Mouse (Mus musculus): Measurements from ENCODE around the gene Gm42791. TPM values are rescaled to one million over a fixed set of nuclear protein-coding genes. Genes with fewer than 3 reads are reported as not detected.

Gene Gm42791
- polyA plus RNA-seq, 1 experiment = 0.36 TPM

DNA sequence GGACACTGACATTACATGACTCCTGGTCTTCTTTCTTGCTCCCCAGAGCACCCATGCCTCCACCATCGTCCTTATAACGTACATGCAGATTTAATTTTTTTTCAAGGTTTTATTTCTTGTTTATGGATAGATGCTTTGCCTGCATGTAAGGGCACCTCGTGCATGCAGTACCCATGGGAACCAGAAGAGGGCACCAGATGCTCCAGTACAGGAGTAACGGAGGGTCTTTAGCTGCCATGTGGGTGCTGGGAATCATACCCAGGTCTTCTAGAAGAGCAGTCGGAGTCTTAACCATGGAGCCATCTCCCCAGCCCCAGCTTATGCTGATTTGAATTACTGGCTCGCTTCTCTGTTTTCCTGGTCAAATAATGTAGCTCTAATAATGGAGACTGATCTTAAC is 52.6 kb downstream of the Gm42791 start:
- Histone ChIP-seq H3K27me3 (ENCODE audit: control insufficient read depth) (no peaks in the 10 kb centered on the region), H3K9me3 (ENCODE audit: control insufficient read depth, low read length) (peaks cover 12% of the 10 kb centered on the region), H3K36me3 (ENCODE audit: control insufficient read depth) (peaks cover 7% of the 10 kb centered on the region), H3K4me1 (ENCODE audit: control insufficient read depth) (peaks cover 56% of the 10 kb centered on the region), H3K4me3 (replicated peaks) (no peak overlapping the region)
- TF ChIP-seq GATA1 (IDR thresholded peaks at IDR 0.05; ENCODE audit: low read length) (no peak), TAL1 (IDR thresholded peaks at IDR 0.05; ENCODE audit: low read length) (no peak)

DNA sequence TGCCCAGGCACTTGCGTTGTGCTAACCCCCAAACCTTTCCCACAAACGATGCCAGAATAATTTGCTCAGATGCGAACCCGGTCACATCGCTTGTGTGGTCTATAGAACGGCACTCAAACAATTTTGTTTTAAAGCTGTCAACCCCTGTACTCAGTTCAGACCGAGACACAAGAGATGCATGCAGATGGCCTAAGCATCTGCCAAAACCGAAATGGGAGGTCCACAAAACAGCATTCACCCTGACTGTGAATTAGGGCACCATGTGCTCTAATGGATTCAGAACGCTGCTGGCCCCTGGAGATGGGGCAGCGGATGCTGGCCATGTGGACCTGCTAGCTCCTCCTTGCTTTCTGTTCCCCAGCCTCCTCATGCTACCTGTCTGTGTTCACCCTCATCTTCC is 53.1 kb downstream of the Gm42791 start:
- Histone ChIP-seq H3K27me3 (ENCODE audit: control insufficient read depth) (no peaks in the 10 kb centered on the region), H3K36me3 (ENCODE audit: control insufficient read depth) (peaks cover 11% of the 10 kb centered on the region), H3K4me3 (replicated peaks) (no peak overlapping the region), H3K9me3 (ENCODE audit: control insufficient read depth, low read length) (peaks cover 15% of the 10 kb centered on the region), H3K4me1 (ENCODE audit: control insufficient read depth) (peaks cover 58% of the 10 kb centered on the region)
- TF ChIP-seq GATA1 (IDR thresholded peaks at IDR 0.05; ENCODE audit: low read length) (no peak), TAL1 (IDR thresholded peaks at IDR 0.05; ENCODE audit: low read length) (no peak)

DNA sequence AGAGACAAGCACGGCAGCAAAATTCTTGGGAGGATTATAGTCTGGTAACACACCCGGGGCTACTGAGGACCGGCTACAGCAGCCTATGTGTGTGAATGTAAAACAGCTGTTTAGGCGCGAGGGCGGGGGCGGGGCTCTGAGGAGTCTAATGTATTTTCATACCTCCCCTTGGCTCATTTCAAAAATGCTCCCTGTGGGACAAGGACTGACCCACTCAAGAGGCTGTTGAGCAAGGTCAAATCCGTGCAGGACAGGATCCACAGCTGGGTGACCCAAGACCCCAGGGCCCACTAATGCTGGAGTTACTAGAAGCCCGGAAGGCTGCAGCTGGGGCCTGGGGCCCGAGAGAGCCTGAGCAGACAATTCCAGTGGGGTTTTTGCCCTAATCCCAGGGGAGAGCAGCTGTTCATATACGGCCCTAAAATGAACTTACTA is 55.0 kb downstream of the Gm42791 start:
- peaks cover 19% of the 10 kb centered on the region for H3K36me3 ChIP-seq (ENCODE audit: control insufficient read depth)
- peaks cover 72% of the 10 kb centered on the region for H3K4me1 ChIP-seq (ENCODE audit: control insufficient read depth)
- H3K9me3 ChIP-seq (ENCODE audit: control insufficient read depth, low read length) = peaks cover 22% of the 10 kb centered on the region
- H3K27me3 ChIP-seq (ENCODE audit: control insufficient read depth) = no peaks in the 10 kb centered on the region
- no peak overlapping the region for H3K4me3 ChIP-seq (replicated peaks)
- TF ChIP-seq GATA1 (IDR thresholded peaks at IDR 0.05; ENCODE audit: low read length) (no peak), TAL1 (IDR thresholded peaks at IDR 0.05; ENCODE audit: low read length) (no peak)

DNA sequence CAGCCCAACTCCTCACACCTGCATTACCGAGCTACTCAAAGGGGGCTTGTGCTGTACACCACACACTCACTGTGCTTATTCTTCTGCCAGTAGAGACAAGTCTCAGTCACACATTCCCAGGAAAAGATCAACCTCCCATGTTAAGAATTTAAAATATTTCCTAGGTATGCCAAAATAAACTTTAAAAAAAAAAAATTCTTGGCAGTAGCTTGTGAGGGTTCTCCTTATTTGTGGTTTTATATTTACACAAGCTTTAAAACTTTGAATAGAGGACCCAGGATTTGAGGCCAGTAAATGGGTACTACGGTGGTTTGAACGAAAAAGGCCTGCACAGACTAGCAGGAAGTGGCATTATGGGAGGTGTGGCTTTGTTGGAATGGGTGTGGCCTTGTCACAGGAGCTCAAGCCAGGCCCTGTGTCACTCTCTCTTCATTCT is 58.4 kb downstream of the Gm42791 start:
- H3K4me3 ChIP-seq (replicated peaks) = no peak overlapping the region
- H3K36me3 ChIP-seq (ENCODE audit: control insufficient read depth) = peaks cover 27% of the 10 kb centered on the region
- H3K27me3 ChIP-seq (ENCODE audit: control insufficient read depth) = no peaks in the 10 kb centered on the region
- TF ChIP-seq TAL1 (IDR thresholded peaks at IDR 0.05; ENCODE audit: low read length) = no peak
- no peak for TF ChIP-seq GATA1 (IDR thresholded peaks at IDR 0.05; ENCODE audit: low read length)
- peaks cover 78% of the 10 kb centered on the region for H3K4me1 ChIP-seq (ENCODE audit: control insufficient read depth)
- peaks cover 26% of the 10 kb centered on the region for H3K9me3 ChIP-seq (ENCODE audit: control insufficient read depth, low read length)

DNA sequence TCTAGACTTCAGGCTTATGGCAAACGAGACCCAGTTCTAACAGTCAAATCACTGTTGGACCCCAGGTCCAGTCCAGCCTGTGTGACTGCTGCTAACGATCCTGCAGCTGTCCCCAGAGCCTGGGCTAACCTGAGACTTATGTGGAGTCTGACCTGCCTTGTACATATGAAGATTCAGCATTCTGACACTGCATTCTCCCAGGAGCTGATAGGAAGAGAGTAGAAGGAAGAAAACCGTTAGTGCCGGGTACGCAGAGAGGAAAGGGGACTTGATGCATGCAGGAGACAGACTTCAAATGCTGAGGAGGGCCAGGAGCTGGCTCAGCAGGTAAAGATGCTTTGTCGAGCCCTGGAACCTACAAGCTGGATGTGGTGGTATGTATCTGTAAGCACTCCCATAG is 59.1 kb downstream of the Gm42791 start:
- no peaks in the 10 kb centered on the region for H3K27me3 ChIP-seq (ENCODE audit: control insufficient read depth)
- peak overlapping the region; percentile 8 for H3K4me3 ChIP-seq (replicated peaks)
- TF ChIP-seq GATA1 (IDR thresholded peaks at IDR 0.05; ENCODE audit: low read length) (no peak), TAL1 (IDR thresholded peaks at IDR 0.05; ENCODE audit: low read length) (no peak)
- peaks cover 31% of the 10 kb centered on the region for H3K36me3 ChIP-seq (ENCODE audit: control insufficient read depth)
- H3K9me3 ChIP-seq (ENCODE audit: control insufficient read depth, low read length) = peaks cover 29% of the 10 kb centered on the region
- H3K4me1 ChIP-seq (ENCODE audit: control insufficient read depth) = peaks cover 79% of the 10 kb centered on the region

DNA sequence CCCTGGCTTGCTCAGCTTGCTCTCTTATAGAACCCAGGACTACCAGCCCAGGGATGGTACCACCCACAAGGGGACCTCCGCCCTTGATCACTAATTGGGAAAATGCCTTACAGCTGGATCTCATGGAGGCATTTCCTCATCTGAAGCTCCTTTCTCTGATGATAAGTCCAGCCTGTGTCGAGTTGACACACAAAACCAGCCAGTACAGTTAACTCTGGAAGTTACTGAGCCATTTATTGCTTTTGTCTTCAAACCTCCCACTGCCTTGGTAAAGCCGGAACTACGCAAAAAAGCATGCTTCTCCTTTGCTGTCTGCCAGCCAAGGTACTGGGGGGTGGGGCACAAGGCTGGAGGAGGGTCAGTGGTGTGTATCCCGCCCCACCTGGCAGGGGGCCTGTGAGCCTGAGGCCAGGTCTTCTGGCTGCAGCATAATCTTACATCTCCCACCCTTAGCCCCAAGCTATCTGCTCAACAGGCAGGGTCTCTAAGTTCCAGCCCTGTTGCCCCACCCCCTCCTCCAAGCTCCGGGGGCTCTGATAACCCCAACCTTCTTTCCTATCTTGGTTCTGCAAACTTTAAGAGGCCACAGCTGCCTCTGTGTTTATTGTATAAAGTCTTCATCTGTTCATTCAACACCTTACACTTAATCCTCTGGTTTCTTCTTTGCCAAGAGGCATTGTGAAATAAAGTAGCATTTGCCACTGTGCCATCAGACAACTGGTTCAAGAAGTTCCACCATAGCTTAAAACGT is 59.7 kb downstream of the Gm42791 start:
- Histone ChIP-seq H3K9me3 (ENCODE audit: control insufficient read depth, low read length) (peaks cover 29% of the 10 kb centered on the region), H3K4me1 (ENCODE audit: control insufficient read depth) (peaks cover 85% of the 10 kb centered on the region), H3K36me3 (ENCODE audit: control insufficient read depth) (peaks cover 31% of the 10 kb centered on the region), H3K27me3 (ENCODE audit: control insufficient read depth) (no peaks in the 10 kb centered on the region), H3K4me3 (replicated peaks) (peak overlapping the region; percentile 53)
- TF ChIP-seq GATA1 (IDR thresholded peaks at IDR 0.05; ENCODE audit: low read length) (peak; percentile 21; the same call in 1 of the 2 replicates), TAL1 (IDR thresholded peaks at IDR 0.05; ENCODE audit: low read length) (peak; percentile 44; the same call in 2 of the 3 replicates)

DNA sequence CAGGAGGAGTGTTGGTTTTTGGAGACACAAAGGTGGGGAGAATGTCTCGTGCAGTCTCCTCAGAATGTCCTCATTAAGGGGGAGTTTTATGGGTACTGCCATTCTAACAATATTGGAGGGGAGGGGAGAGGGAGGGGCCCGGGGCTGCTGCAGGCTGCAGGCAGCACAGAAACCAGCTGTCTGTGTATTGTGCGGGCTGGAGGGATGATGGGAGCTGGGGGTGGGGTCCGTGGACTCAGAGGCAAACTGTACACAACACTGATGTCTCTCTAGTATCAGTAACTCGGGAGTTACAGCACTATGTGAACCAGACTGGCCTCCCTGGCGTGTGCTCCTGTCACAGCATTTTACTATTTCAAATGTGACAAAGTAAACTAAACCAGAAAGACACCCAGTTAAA is 60.5 kb downstream of the Gm42791 start:
- Histone ChIP-seq H3K4me3 (replicated peaks) (peak overlapping the region; percentile 50), H3K36me3 (ENCODE audit: control insufficient read depth) (peaks cover 31% of the 10 kb centered on the region), H3K4me1 (ENCODE audit: control insufficient read depth) (peaks cover 85% of the 10 kb centered on the region), H3K27me3 (ENCODE audit: control insufficient read depth) (no peaks in the 10 kb centered on the region), H3K9me3 (ENCODE audit: control insufficient read depth, low read length) (peaks cover 29% of the 10 kb centered on the region)
- no peak for TF ChIP-seq TAL1 (IDR thresholded peaks at IDR 0.05; ENCODE audit: low read length)
- TF ChIP-seq GATA1 (IDR thresholded peaks at IDR 0.05; ENCODE audit: low read length) = no peak

DNA sequence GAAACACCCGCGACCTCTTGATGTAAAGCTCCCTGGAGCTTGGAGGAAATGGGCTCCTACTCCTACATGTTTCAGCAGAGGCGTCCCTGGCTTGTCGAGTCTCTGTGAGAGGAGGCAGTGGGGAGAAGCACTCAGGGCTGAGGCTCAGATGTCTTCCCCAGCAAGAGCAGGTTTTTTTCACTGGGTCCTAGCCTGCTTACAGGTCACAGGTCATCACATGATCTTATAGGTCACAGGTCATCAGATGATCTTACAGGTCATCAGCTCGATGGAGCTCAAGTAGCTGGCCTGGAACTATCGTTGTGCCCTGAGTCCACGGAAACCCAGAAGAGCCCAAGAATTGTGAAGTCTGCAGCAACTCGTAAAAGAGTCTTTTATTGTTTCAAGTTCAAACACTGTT is 61.2 kb downstream of the Gm42791 start:
- Histone ChIP-seq H3K4me1 (ENCODE audit: control insufficient read depth) (peaks cover 86% of the 10 kb centered on the region), H3K36me3 (ENCODE audit: control insufficient read depth) (peaks cover 29% of the 10 kb centered on the region), H3K9me3 (ENCODE audit: control insufficient read depth, low read length) (peaks cover 28% of the 10 kb centered on the region), H3K27me3 (ENCODE audit: control insufficient read depth) (no peaks in the 10 kb centered on the region), H3K4me3 (replicated peaks) (no peak overlapping the region)
- TF ChIP-seq TAL1 (IDR thresholded peaks at IDR 0.05; ENCODE audit: low read length) (no peak), GATA1 (IDR thresholded peaks at IDR 0.05; ENCODE audit: low read length) (no peak)

DNA sequence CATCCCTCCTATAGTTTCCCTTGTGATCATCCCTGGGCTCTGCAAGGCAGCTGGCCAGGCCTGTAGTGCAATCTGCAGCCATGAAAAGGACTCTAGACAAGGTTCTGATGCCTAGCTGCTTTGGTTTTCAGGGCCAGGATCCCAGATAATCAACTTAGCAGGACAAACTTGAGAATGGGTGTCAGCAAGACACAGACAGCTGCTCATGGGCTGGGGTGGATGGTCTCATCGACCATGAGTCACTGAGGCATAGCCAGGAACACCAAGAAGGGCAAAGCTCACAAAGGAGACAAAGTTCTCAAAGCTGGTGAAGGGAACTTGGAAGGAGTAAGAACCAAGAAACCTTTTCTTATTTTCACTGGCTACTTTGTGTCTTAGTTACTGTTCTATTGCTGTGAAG is 63.6 kb downstream of the Gm42791 start:
- H3K4me1 ChIP-seq (ENCODE audit: control insufficient read depth) = peaks cover 86% of the 10 kb centered on the region
- no peak overlapping the region for H3K4me3 ChIP-seq (replicated peaks)
- no peaks in the 10 kb centered on the region for H3K27me3 ChIP-seq (ENCODE audit: control insufficient read depth)
- TF ChIP-seq TAL1 (IDR thresholded peaks at IDR 0.05; ENCODE audit: low read length) (no peak), GATA1 (IDR thresholded peaks at IDR 0.05; ENCODE audit: low read length) (no peak)
- H3K36me3 ChIP-seq (ENCODE audit: control insufficient read depth) = peaks cover 25% of the 10 kb centered on the region
- peaks cover 14% of the 10 kb centered on the region for H3K9me3 ChIP-seq (ENCODE audit: control insufficient read depth, low read length)

All from erythroblast, embryonic 14.5 days (primary cell).